Mouse (Mus musculus): ENCODE results near the gene Enpp1. TPM values are rescaled to one million over a fixed set of nuclear protein-coding genes. Genes with fewer than 3 reads are reported as not detected.

Enpp1 gene
- polyA plus RNA-seq, 1 experiment from 2014 or later = 1.9 TPM

DNA sequence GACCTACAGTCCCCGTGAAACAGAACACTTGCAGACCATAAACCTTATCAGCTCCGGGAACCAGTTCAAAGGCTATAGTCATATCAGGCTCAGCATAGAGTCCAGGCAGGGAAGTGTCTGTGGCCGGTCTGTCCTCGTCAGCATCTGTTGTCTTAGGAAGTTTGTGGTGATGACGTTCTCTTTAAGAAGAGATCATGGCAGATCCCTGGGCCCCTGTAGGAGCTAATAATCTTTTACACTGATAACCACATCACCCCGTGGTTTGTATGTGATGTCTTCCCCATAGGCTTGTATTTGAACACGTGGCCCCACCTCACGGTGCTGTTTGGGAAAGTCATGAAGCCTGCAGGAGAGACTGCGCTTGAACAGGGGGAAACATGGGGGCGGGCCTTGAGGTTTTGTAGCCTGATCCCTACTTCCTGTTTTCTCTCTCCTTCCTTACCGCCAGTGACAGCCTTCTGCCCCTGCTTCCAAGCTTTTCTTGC is 76.6 kb downstream of the Enpp1 start:
- Histone ChIP-seq H3K4me2 (ENCODE audit: low read length) (no peak overlapping the region), H3K27me3 (replicated peaks; ENCODE audit: control insufficient read depth, insufficient read depth, low read length) (no peaks in the 10 kb centered on the region), H3K9ac (ENCODE audit: low read length) (no peak overlapping the region), H3K27ac (ENCODE audit: low read depth, low read length) (no peak overlapping the region), H3K9me3 (replicated peaks; ENCODE audit: control insufficient read depth, low read length) (no peaks in the 10 kb centered on the region), H3K4me3 (ENCODE audit: low read depth, low read length) (no peak overlapping the region), H3K4me1 (ENCODE audit: control insufficient read depth, insufficient read depth, low read length) (no peaks in the 10 kb centered on the region), H3K36me3 (ENCODE audit: control insufficient read depth, insufficient read depth, low read length) (no peaks in the 10 kb centered on the region)
- WGBS = 88% methylated on average over 11 of the region's 11 CpGs
- ATAC-seq (no peak), DNase-seq (ENCODE audit: low spot score) (no peak)

DNA sequence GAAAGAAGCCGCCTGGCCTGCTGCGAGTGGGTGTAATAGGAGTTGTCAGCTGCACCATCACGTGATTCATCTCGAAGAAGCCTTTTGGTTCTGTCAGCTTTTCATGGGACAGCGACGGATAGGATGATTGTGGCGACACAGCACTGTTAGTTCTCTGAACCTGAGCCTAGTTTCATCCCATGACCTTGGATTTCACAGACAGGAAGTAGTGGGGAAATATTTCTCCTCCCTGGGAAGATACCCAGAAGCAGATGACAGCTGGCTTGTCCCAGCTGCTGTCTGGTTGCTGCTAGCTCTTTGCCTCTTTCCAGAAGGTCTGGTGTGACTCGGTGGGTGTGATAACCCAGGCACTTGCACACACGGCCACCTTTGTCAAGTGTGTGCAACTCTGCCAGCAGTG is 77.7 kb downstream of the Enpp1 start:
- H3K9me3 ChIP-seq (replicated peaks; ENCODE audit: control insufficient read depth, low read length) = no peaks in the 10 kb centered on the region
- no peaks in the 10 kb centered on the region for H3K27me3 ChIP-seq (replicated peaks; ENCODE audit: control insufficient read depth, insufficient read depth, low read length)
- no peak overlapping the region for H3K4me2 ChIP-seq (ENCODE audit: low read length)
- 82% methylated on average over 9 of the region's 9 CpGs for WGBS
- H3K4me1 ChIP-seq (ENCODE audit: control insufficient read depth, insufficient read depth, low read length) = no peaks in the 10 kb centered on the region
- no peak overlapping the region for H3K4me3 ChIP-seq (ENCODE audit: low read depth, low read length)
- no peak for DNase-seq (ENCODE audit: low spot score)
- H3K9ac ChIP-seq (ENCODE audit: low read length) = no peak overlapping the region
- H3K36me3 ChIP-seq (ENCODE audit: control insufficient read depth, insufficient read depth, low read length) = no peaks in the 10 kb centered on the region
- ATAC-seq = no peak
- no peak overlapping the region for H3K27ac ChIP-seq (ENCODE audit: low read depth, low read length)

DNA sequence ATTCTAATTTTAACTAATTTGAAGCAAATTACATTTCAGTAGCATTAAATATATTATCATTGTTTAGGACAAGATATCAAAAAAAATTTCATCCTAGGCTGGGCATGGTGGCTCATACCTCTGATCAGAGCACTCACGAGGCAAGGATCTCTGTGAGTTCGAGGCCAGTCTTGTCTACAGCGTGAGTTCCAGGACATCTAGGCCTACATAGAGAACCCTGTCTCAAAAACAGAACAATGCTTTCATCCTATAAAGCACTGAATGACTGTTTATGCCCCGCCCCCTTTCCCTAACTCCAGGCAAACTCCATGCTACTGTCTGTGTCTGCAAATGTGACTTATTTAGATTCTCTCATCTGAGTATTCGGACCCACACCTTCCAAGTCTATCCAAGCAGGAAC is 80.8 kb downstream of the Enpp1 start:
- H3K9me3 ChIP-seq (replicated peaks; ENCODE audit: control insufficient read depth, low read length) = no peaks in the 10 kb centered on the region
- no peaks in the 10 kb centered on the region for H3K36me3 ChIP-seq (ENCODE audit: control insufficient read depth, insufficient read depth, low read length)
- no peak overlapping the region for H3K9ac ChIP-seq (ENCODE audit: low read length)
- H3K27ac ChIP-seq (ENCODE audit: low read depth, low read length) = no peak overlapping the region
- H3K4me2 ChIP-seq (ENCODE audit: low read length) = no peak overlapping the region
- no peaks in the 10 kb centered on the region for H3K27me3 ChIP-seq (replicated peaks; ENCODE audit: control insufficient read depth, insufficient read depth, low read length)
- ATAC-seq = no peak
- 93% methylated on average over 5 of the region's 5 CpGs for WGBS
- no peaks in the 10 kb centered on the region for H3K4me1 ChIP-seq (ENCODE audit: control insufficient read depth, insufficient read depth, low read length)
- no peak overlapping the region for H3K4me3 ChIP-seq (ENCODE audit: low read depth, low read length)
- no peak for DNase-seq (ENCODE audit: low spot score)

DNA sequence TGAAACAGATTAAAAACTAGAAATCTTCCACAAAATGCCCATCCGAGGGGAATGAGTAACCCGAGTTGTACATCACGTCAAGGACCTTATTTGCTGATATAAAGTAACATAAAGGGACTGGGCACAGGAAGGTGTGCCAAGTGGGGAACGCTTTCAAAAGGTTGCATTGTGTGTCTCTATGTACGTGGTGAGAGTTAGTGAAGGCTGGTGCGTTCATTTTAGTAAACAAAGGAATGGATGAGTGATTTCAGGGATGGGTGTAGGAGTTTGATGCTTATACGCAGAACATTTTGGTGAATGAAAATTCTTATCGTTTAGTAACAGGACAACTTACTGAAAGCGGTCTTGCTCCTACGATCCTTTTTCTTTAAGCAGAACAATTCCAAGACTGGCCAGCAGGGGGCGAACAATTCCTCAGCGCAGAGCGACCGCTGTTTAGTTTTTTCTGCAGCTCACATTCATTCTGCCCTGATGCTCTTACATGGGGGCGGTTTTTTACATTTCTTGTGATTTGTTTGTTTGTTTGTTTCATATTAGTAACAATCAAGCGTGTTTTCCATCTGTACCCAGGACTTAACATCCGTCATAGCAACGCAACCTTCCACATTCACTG is 81.4 kb downstream of the Enpp1 start:
- H3K9me3 ChIP-seq (replicated peaks; ENCODE audit: control insufficient read depth, low read length) = no peaks in the 10 kb centered on the region
- H3K4me2 ChIP-seq (ENCODE audit: low read length) = peak overlapping the region; percentile 34
- 18% methylated on average over 18 of the region's 18 CpGs for WGBS

DNA sequence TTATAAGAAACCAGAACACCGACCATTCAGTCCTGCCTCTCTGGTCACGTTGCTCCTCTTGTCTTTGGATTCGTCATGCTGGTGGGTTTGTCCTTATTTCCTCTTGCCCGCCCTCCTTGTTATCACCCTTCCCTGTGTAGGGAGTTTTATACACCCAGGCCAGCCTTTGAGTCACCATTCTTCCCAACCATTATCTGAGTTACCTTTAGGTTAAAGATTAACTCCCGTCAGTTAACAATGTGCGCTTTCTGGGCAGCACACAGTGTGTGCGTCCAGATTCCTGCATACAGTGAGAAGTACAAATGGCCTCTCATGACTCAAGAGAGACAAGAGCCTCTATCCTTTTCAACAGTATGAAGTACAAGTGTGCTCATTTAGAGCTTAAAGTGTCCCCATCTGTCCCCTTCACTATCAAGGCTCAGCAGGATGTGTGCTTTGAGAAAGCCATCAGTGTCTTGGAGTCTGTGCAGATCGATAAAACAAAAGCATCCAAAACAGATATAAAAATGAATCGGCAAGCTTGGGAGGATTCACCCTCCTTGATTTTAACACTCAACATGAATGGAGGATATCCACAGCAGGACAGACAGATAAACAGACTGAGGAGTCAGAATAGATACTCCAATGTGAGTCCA is 82.8 kb downstream of the Enpp1 start:
- H3K4me3 ChIP-seq (ENCODE audit: low read depth, low read length) = no peak overlapping the region
- H3K9me3 ChIP-seq (replicated peaks; ENCODE audit: control insufficient read depth, low read length) = no peaks in the 10 kb centered on the region
- no peak overlapping the region for H3K27ac ChIP-seq (ENCODE audit: low read depth, low read length)
- H3K4me1 ChIP-seq (ENCODE audit: control insufficient read depth, insufficient read depth, low read length) = no peaks in the 10 kb centered on the region
- no peak overlapping the region for H3K9ac ChIP-seq (ENCODE audit: low read length)
- H3K27me3 ChIP-seq (replicated peaks; ENCODE audit: control insufficient read depth, insufficient read depth, low read length) = no peaks in the 10 kb centered on the region
- H3K36me3 ChIP-seq (ENCODE audit: control insufficient read depth, insufficient read depth, low read length) = no peaks in the 10 kb centered on the region
- no peak for ATAC-seq
- no peak for DNase-seq (ENCODE audit: low spot score)
- no peak overlapping the region for H3K4me2 ChIP-seq (ENCODE audit: low read length)
- 85% methylated on average over 9 of the region's 9 CpGs for WGBS

More for the DNA sequence above, 81.4 kb downstream of the Enpp1 start:
- no peak overlapping the region for H3K27ac ChIP-seq (ENCODE audit: low read depth, low read length)
- H3K4me3 ChIP-seq (ENCODE audit: low read depth, low read length) = no peak overlapping the region
- H3K27me3 ChIP-seq (replicated peaks; ENCODE audit: control insufficient read depth, insufficient read depth, low read length) = no peaks in the 10 kb centered on the region
- peak; percentile 81 for DNase-seq (ENCODE audit: low spot score)
- peak; percentile 80 for ATAC-seq
- H3K36me3 ChIP-seq (ENCODE audit: control insufficient read depth, insufficient read depth, low read length) = no peaks in the 10 kb centered on the region
- no peaks in the 10 kb centered on the region for H3K4me1 ChIP-seq (ENCODE audit: control insufficient read depth, insufficient read depth, low read length)
- no peak overlapping the region for H3K9ac ChIP-seq (ENCODE audit: low read length)

DNA sequence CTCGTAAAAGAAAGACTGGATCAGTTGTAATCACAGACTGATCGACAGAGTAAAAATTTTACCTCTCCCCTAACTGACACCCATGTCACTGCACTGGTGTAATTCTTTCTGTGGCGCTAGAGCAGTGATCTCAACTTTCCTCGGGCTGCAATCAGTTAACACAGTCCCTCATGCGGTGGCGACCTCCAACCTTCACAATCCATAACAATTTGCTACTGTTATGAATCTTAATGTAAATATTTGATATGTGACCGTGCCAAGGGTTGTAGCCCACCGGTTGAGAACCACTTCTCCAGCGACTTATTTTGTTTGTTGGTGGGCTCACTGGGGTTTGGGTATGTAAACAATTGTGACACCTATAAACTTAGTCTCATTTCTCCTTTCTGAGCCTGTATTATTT is 83.5 kb downstream of the Enpp1 start:
- ATAC-seq (no peak), DNase-seq (ENCODE audit: low spot score) (no peak)
- Histone ChIP-seq H3K9ac (ENCODE audit: low read length) (no peak overlapping the region), H3K27ac (ENCODE audit: low read depth, low read length) (no peak overlapping the region), H3K9me3 (replicated peaks; ENCODE audit: control insufficient read depth, low read length) (no peaks in the 10 kb centered on the region), H3K36me3 (ENCODE audit: control insufficient read depth, insufficient read depth, low read length) (no peaks in the 10 kb centered on the region), H3K27me3 (replicated peaks; ENCODE audit: control insufficient read depth, insufficient read depth, low read length) (no peaks in the 10 kb centered on the region), H3K4me3 (ENCODE audit: low read depth, low read length) (no peak overlapping the region), H3K4me1 (ENCODE audit: control insufficient read depth, insufficient read depth, low read length) (no peaks in the 10 kb centered on the region), H3K4me2 (ENCODE audit: low read length) (no peak overlapping the region)
- WGBS = 91% methylated on average over 9 of the region's 9 CpGs

DNA sequence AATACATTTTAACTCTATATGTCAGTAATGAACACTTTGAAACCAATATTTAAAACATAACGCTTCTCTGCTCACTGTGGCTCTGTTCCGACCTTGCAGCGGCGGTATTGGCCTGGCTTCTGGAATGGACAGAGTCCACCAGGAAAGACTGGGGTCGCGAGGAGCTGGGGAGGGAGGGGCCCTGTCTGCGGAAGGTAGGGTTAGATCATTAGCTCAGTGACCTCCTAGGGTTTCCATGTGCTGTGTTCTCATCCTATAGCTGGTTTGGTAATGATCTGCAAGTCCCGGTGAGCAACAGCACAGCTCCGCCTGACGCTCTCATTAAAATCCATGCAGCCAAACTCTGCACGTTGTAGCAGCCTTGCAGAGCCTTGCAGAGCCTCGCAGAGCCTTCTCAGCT is 84.7 kb downstream of the Enpp1 start:
- H3K36me3 ChIP-seq (ENCODE audit: control insufficient read depth, insufficient read depth, low read length) = no peaks in the 10 kb centered on the region
- H3K4me2 ChIP-seq (ENCODE audit: low read length) = no peak overlapping the region
- ATAC-seq (no peak), DNase-seq (ENCODE audit: low spot score) (no peak)
- no peak overlapping the region for H3K27ac ChIP-seq (ENCODE audit: low read depth, low read length)
- H3K9me3 ChIP-seq (replicated peaks; ENCODE audit: control insufficient read depth, low read length) = no peaks in the 10 kb centered on the region
- no peak overlapping the region for H3K4me3 ChIP-seq (ENCODE audit: low read depth, low read length)
- no peak overlapping the region for H3K9ac ChIP-seq (ENCODE audit: low read length)
- no peaks in the 10 kb centered on the region for H3K27me3 ChIP-seq (replicated peaks; ENCODE audit: control insufficient read depth, insufficient read depth, low read length)
- 68% methylated on average over 12 of the region's 12 CpGs for WGBS
- H3K4me1 ChIP-seq (ENCODE audit: control insufficient read depth, insufficient read depth, low read length) = no peaks in the 10 kb centered on the region

DNA sequence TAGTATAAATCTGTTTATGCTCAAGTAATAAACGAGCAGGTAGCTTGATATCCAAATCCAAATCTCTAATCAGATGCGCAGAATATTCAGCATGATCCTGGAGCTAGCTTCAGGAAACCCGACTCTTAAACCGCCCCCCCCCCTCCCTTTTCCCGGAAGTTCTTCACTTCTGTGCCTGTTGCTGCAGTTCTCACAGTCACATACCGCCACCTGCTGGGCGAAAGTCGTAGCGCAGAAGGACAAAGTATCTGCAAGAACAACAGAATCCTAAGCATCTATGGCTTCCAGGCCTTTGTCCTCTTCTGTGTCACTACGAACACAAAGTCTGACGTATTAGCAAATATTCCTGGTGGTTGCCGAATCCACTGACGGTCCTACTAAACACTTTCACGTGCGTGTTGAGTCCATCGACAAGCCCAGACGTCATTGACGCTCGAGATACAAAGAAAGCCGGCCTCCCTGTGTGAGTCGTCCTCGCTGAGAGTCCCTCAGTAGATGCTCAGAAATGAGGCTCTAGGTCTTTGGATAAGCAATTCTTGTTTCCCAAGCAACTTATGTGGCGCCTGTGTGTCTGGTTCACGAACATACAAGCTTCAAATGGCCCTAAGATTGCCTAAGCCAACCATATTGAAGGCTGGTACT is 86.8 kb downstream of the Enpp1 start:
- Histone ChIP-seq H3K4me1 (ENCODE audit: control insufficient read depth, insufficient read depth, low read length) (no peaks in the 10 kb centered on the region), H3K27ac (ENCODE audit: low read depth, low read length) (no peak overlapping the region), H3K9me3 (replicated peaks; ENCODE audit: control insufficient read depth, low read length) (no peaks in the 10 kb centered on the region), H3K9ac (ENCODE audit: low read length) (no peak overlapping the region), H3K27me3 (replicated peaks; ENCODE audit: control insufficient read depth, insufficient read depth, low read length) (no peaks in the 10 kb centered on the region), H3K36me3 (ENCODE audit: control insufficient read depth, insufficient read depth, low read length) (no peaks in the 10 kb centered on the region), H3K4me3 (ENCODE audit: low read depth, low read length) (no peak overlapping the region), H3K4me2 (ENCODE audit: low read length) (no peak overlapping the region)
- ATAC-seq (peak; percentile 49; the same call in 1 of the 2 replicates), DNase-seq (ENCODE audit: low spot score) (peak; percentile 86)
- 42% methylated on average over 23 of the region's 24 CpGs for WGBS

DNA sequence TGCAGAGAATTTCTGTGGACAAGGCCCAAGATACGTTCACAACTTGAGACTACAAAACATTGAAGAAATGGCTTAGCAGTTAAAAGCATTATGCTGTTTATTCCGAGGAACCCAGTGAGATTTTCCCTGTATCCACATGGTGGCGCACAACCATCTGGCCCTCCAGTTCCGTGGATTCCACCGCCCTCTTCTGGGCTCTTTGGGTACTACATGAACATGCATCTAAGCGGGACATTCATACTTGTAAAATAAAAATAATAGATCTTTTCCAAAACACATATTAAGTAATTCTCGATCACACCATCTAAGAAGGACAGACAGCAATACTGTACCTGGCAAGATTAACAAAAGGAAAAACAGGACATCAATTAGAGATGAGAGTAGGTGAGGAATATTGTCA is 89.4 kb downstream of the Enpp1 start:
- ATAC-seq (no peak), DNase-seq (ENCODE audit: low spot score) (peak; percentile 51)
- Histone ChIP-seq H3K27ac (ENCODE audit: low read depth, low read length) (no peak overlapping the region), H3K4me2 (ENCODE audit: low read length) (no peak overlapping the region), H3K9ac (ENCODE audit: low read length) (no peak overlapping the region), H3K36me3 (ENCODE audit: control insufficient read depth, insufficient read depth, low read length) (no peaks in the 10 kb centered on the region), H3K27me3 (replicated peaks; ENCODE audit: control insufficient read depth, insufficient read depth, low read length) (no peaks in the 10 kb centered on the region), H3K9me3 (replicated peaks; ENCODE audit: control insufficient read depth, low read length) (no peaks in the 10 kb centered on the region), H3K4me1 (ENCODE audit: control insufficient read depth, insufficient read depth, low read length) (no peaks in the 10 kb centered on the region), H3K4me3 (ENCODE audit: low read depth, low read length) (no peak overlapping the region)
- 24% methylated on average over 7 of the region's 7 CpGs for WGBS

Data from forebrain, embryonic 14.5 days (tissue).